Mouse (Mus musculus) spleen, adult 2 months (tissue): ENCODE data around the gene Prss44. TPM values are rescaled to one million over a fixed set of nuclear protein-coding genes. Genes with fewer than 3 reads are reported as not detected.

Experiments
- DNase-seq, 2 experiments: peaks; one replicate each; pipeline versions ENCODE4 v3.0.0 to v3.0.0-alpha.2; 2012 to 2021; ENCODE audit warnings: low spot score in 2 of 2, low read depth in 1 of 2
- H3K27ac ChIP-seq: fragments of 200-500 bp; 2 replicates; pipeline ENCODE4 v1.5.1; 2012; ENCODE audit warnings: low read length, inconsistent platforms; ENCODE audit not compliant: insufficient read depth
- H3K27me3 ChIP-seq: fragments of 200-500 bp; 2 replicates; pipeline ENCODE4 v1.6.1; 2012; ENCODE audit warnings: mild to moderate bottlenecking, moderate library complexity, low read length, inconsistent platforms; ENCODE audit not compliant: control insufficient read depth, insufficient read depth
- H3K36me3 ChIP-seq: fragments of 200-500 bp; 2 replicates; pipeline ENCODE4 v1.6.1; 2012; ENCODE audit warnings: mild to moderate bottlenecking, low read length, inconsistent platforms; ENCODE audit not compliant: control insufficient read depth, insufficient read depth
- H3K4me1 ChIP-seq: fragments of 200-500 bp; 2 replicates; pipeline ENCODE4 v1.6.1; 2011; ENCODE audit warnings: inconsistent platforms; ENCODE audit not compliant: control insufficient read depth, insufficient read depth, insufficient read length
- H3K4me3 ChIP-seq: fragments of 200-500 bp; 2 replicates; pipeline ENCODE4 v1.5.1; 2011; ENCODE audit warnings: mild to moderate bottlenecking, inconsistent platforms; ENCODE audit not compliant: insufficient read depth, insufficient read length; ENCODE audit errors: extremely low read depth
- CTCF ChIP-seq: fragments of 200-500 bp; IDR thresholded peaks from 2 replicates; pipeline ENCODE4 v1.5.1; 2011; ENCODE audit warnings: mild to moderate bottlenecking, inconsistent platforms; ENCODE audit not compliant: insufficient read depth, insufficient read length, insufficient replicate concordance; ENCODE audit errors: extremely low read depth
- POLR2A ChIP-seq: fragments of 200-500 bp; IDR thresholded peaks from 2 replicates; pipeline ENCODE4 v1.6.1; 2011; ENCODE audit warnings: low read depth, low read length, inconsistent platforms
- WGBS: fragments of 180-500 bp; shearing (Covaris S2); methylation state at CpG from one replicate; pipeline ENCODE4 v1.1.7; 2018; 5-methylcytosine and 5-hydroxymethylcytosine counted together
- polyA plus RNA-seq: library from polyadenylated mRNA; depleted of rRNA; stranded (reverse); fragments of >200 nt; gene quantifications from 2 replicates; pipeline ENCODE4 v1.2.3, GENCODE M21; 2012; rRNA removed

The Prss44 gene
- polyA plus RNA-seq, result not detected in 2 replicates

DNA sequence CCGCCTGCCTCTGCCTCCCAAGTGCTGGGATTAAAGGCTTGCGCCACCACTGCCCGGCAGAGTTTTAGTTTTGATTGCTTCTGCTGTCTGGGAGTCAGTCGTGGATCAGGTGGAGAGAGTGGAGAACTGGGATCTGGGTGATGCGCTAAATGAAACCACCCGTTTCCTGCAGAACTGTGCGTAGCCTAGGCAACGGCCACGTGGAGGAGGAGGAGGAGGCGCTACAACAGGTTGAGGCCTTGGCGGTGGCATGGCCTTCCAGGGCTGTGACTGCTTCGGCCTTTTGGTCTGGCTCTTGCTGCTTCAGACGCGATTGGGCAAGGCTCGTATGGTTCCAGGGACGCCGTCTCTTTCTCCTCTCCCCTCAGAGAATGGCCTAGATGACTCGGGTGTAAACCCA, at the start of gene Prss44:
Gene Prss44, plus strand, starts transcription at position 206 of the 400 bp plus-strand sequence.
- H3K4me3 ChIP-seq, result no peak within 1 kb of the TSS
- no peak within 1 kb of the TSS for H3K27ac ChIP-seq
- 72% methylated on average over 18 of the region's 18 CpGs for WGBS
- no peaks in the 10 kb centered on the region for H3K4me1 ChIP-seq
- TF ChIP-seq POLR2A (no peak), CTCF (no peak)
- H3K36me3 ChIP-seq, result no peaks in the 10 kb centered on the region
- no peaks in the 10 kb centered on the region for H3K27me3 ChIP-seq
- no peak for DNase-seq

DNA sequence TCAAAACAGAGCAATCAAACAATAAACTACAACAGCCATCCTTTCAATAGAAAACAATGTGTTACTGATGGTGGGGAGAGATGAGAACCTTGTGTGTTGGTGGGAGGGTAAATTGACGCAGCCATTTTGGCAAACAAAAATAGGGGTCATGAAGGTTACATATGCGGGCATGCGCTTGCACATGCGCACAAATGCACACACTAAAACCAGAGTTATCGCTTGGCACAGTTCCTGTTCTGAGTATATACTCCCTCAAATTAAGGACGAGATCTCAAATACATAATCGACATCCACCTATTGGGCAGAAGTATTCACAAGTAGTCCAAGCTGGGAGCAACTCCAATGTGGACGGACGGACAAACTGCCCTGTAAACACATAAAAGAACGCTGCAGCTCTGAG, 41.5 kb upstream of the Prss44 start:
- TF ChIP-seq CTCF, result no peak
- no peak for TF ChIP-seq POLR2A
- 93% methylated on average over 10 of the region's 10 CpGs for WGBS
- DNase-seq, result no peak
- Histone ChIP-seq H3K4me1 (no peaks in the 10 kb centered on the region), H3K27ac (no peak overlapping the region), H3K4me3 (no peak overlapping the region), H3K36me3 (no peaks in the 10 kb centered on the region), H3K27me3 (no peaks in the 10 kb centered on the region)

DNA sequence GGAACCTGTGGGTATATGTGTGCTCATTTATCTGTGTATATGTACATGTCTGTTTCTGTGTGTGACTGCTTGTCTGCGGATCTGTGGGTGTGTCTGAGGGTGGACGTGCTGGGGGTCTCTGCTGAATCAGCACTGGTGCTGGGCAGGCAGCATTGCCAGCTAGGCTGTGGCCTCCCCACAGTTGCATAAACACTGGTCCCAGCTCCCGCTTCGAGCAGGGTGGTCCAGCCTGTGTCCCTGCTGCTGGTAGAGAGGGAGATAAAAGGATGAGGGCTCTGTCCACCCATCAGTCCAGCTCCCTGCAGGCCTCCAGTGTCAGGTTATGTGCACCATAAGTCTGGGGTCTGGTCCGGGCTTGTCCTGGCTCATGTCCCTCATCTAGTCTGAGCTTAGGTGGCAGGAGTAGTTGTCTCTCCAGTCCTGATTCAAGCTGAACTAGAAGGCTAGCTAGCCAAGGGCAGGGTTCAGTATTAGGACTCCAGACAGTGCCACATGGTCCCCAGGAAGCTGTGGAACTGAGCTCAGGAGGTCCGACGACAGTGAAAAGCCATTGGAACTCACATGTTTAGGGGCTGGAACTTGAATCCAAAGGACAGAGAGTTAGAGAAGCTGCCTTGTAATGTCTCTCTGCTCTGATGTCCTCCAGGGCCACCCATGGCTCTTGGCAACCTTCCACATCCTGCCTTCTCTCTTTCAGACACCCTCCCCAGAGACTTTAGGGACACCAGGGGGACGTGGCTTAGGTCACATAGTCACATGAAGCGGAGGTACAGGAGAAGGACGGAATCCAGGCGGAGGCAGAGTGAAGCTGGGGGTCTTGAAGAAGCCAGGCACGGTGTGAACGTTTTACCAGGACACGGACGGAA, 39.2 kb upstream of the Prss44 start:
- Histone ChIP-seq H3K4me3 (no peak overlapping the region), H3K36me3 (no peaks in the 10 kb centered on the region), H3K27ac (no peak overlapping the region), H3K27me3 (no peaks in the 10 kb centered on the region), H3K4me1 (no peaks in the 10 kb centered on the region)
- TF ChIP-seq CTCF (no peak), POLR2A (no peak)
- DNase-seq, result no peak
- WGBS, result 87% methylated on average over 15 of the region's 15 CpGs

DNA sequence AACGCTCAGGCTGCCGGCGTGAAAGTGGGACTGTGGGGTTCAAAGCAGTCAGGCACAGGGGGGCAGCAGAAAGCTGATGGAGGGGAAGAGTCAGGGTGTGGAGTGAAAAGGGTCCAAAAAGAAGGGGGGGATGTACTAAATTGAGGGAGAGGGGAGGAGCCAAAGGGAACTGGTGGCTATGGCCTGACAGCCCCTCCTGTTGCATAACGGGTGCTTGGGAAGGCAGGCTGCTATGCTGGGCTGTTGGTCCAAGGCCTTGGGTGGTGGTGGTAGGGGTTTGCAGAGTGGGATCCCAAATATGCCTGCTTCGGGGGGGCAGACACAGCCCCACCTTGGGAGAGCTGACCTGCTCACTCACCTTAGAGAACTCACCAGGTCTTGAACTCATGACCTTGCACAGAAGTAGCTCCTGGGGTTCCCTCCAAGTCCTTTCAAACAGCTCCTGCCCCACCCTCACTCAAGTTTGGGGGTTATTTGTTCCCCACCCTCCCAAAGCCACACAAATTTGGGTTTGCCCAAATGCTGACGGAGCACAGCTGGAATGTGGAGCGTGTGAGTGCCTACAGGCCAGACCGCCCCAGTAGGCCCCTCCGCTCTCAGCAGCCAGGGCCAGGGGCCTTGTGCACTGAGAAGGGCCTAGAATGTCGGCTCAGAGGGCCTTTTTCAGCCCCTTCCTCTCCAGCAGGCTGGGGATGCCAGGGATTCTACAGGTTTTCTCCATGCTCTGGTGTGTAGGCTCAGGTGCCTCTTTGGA, 38.3 kb upstream of the Prss44 start:
- H3K36me3 ChIP-seq, result no peaks in the 10 kb centered on the region
- H3K4me1 ChIP-seq, result no peaks in the 10 kb centered on the region
- no peak overlapping the region for H3K4me3 ChIP-seq
- no peak for DNase-seq
- H3K27me3 ChIP-seq, result no peaks in the 10 kb centered on the region
- WGBS, result 87% methylated on average over 10 of the region's 10 CpGs
- no peak overlapping the region for H3K27ac ChIP-seq
- TF ChIP-seq POLR2A (no peak), CTCF (no peak)

DNA sequence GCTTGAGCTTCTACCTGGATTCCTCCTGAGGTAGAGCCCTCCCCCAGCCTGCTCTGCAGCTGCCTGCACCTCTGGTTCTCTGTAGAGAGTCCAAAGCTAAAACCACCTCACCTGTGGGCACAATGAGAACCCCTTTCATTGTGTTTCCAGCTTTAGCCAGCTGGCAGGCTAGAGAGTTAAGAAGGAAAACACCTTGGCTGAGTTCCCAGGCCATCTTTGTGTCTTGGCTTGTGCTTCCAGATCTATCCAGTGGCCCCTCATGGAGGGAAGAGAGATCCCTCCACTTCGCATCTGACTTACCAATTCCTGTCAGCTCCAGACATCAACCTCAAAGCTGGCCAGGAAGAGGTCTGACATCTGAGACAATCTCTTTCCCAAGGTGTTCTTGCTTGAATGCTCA, 35.7 kb upstream of the Prss44 start:
- peaks cover 3% of the 10 kb centered on the region; the same call in 1 of the 2 replicates for H3K27me3 ChIP-seq
- TF ChIP-seq CTCF (no peak), POLR2A (no peak)
- no peaks in the 10 kb centered on the region for H3K36me3 ChIP-seq
- WGBS, result 90% methylated on average over 1 of the region's 1 CpGs
- no peak overlapping the region for H3K4me3 ChIP-seq
- H3K27ac ChIP-seq, result no peak overlapping the region
- peaks cover 3% of the 10 kb centered on the region for H3K4me1 ChIP-seq
- DNase-seq, result no peak

DNA sequence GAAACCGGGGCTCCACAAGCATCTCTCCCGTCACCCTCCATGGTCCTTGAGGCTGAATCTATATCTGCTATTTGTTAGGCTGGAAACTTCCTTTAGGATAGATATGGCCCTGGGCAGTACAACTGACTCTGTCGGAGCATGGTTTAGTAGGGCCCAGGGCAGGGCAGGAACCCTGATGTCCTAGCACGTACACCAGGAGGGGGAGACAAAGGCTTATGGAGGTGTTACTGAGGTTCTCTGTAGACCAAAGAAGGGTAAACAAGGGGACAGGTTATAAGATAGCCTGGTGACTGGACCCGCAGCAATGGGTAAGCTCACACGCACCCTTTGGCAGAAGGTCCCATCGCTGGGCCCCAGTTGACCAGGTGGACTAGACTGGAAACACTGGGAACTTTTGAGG, 35.2 kb upstream of the Prss44 start:
- Histone ChIP-seq H3K36me3 (no peaks in the 10 kb centered on the region), H3K27me3 (peaks cover 3% of the 10 kb centered on the region; the same call in 1 of the 2 replicates), H3K4me1 (peaks cover 3% of the 10 kb centered on the region), H3K27ac (no peak overlapping the region), H3K4me3 (no peak overlapping the region)
- 91% methylated on average over 7 of the region's 7 CpGs for WGBS
- TF ChIP-seq POLR2A (no peak), CTCF (no peak)
- DNase-seq, result no peak
